In the genomic region with DNA sequence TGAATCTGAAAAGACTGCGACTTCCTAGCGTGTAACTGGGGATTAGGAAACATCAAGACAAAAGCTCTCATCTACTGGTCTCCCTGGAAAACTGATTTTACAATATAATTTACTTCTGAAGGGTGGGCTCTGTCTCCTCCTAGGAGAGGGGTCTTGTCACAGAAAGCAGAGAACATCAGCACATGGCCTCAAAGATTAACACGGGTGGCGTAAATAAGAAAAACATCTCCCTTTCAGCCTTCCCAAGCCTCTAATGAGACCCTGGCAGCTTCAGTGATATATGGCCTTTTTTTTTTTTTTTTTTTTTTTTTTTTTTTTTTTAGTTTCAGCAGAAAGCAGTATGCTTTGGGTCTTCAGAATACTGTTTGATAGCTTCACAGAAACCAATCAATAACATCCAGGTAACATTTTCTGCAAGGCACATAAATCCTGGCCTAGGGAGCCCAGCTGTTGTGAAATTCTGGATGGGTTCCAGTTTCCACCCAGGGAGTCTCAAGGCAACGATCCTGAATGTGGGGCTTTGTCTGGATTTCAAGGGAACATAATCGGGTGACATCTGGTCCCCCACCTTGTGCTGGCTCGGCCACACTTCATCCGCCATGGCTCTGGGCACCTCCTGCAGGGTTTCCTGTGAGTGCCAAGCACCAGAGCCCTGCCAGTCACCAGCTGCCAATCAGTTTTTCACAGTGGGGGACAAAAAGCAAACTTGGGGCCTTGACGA, we compare ENCODE assay signal across 9 mouse cellular contexts.
DNase-seq lines count a peak whose midpoint lies in the region; ATAC-seq lines count a peak whose summit lies in the region.
"Had no signal": no experiment of that assay in that cellular context is flagged by ENCODE, and none has a peak within 500 bp of the region (broad histone marks: within the 10 kb centered on the region; RNA-seq: fewer than 3 reads in every experiment).

No protein-coding gene starts in this region.

- H3K36me3 ChIP-seq in embryonic facial prominence, embryonic 15.5 days: no peaks in the 10 kb centered on the region
- H3K36me3 ChIP-seq in hindbrain, embryonic 14.5 days (replicated peaks; ENCODE audit: control insufficient read depth, insufficient read depth): no peaks in the 10 kb centered on the region
- H3K36me3 ChIP-seq in midbrain, embryonic 13.5 days: 0 out of 2 replicates have a peak, but pooled peaks cover 2% of the 10 kb centered on the region

- H3K4me1 ChIP-seq in embryonic facial prominence, embryonic 15.5 days: peaks cover 33% of the 10 kb centered on the region
- H3K4me1 ChIP-seq in hindbrain, embryonic 14.5 days (replicated peaks; ENCODE audit: control insufficient read depth, insufficient read depth, low read length): peaks cover 36% of the 10 kb centered on the region
- H3K4me1 ChIP-seq in midbrain, embryonic 13.5 days (replicated peaks): peaks cover 26% of the 10 kb centered on the region

- DNase-seq in kidney, adult 9 months: peak; percentile 6
- no peak for DNase-seq in kidney, adult 8-10 months
- peak; percentile 32 for DNase-seq in brain, embryonic 18.5 days (ENCODE audit: low read depth, low spot score)
- peak; percentile 73 for DNase-seq in hindbrain, embryonic 14.5 days (ENCODE audit: low spot score)
- DNase-seq in urinary bladder, postnatal 10 days (ENCODE audit: low spot score): no peak

- H3K27me3 ChIP-seq in embryonic facial prominence, embryonic 15.5 days: no peaks in the 10 kb centered on the region
- H3K27me3 ChIP-seq in hindbrain, embryonic 14.5 days (ENCODE audit: control insufficient read depth, insufficient read depth, low read length): no peaks in the 10 kb centered on the region
- H3K27me3 ChIP-seq in midbrain, embryonic 13.5 days: no peaks in the 10 kb centered on the region
- H3K27me3 ChIP-seq: megakaryocyte, embryonic 14.5 days had no signal

- H3K4me2 ChIP-seq in embryonic facial prominence, embryonic 15.5 days (replicated peaks): no peak overlapping the region
- H3K4me2 ChIP-seq in hindbrain, embryonic 14.5 days (replicated peaks): 0 out of 2 replicates have a peak overlapping the region, but pooled peaks have one; percentile 21
- peak overlapping the region; percentile 23 for H3K4me2 ChIP-seq in midbrain, embryonic 13.5 days (replicated peaks)

- H3K27ac ChIP-seq in embryonic facial prominence, embryonic 15.5 days (replicated peaks): peak overlapping the region; percentile 68; the same call in 1 of the 2 replicates
- H3K27ac ChIP-seq in hindbrain, embryonic 14.5 days: peak overlapping the region; percentile 52
- H3K27ac ChIP-seq in midbrain, embryonic 13.5 days: peak overlapping the region; percentile 73

- H3K9ac ChIP-seq in embryonic facial prominence, embryonic 15.5 days: no peak overlapping the region
- no peak overlapping the region; the same call in 1 of the 2 replicates for H3K9ac ChIP-seq in hindbrain, embryonic 14.5 days
- H3K9ac ChIP-seq in midbrain, embryonic 13.5 days (replicated peaks): no peak overlapping the region

- WGBS in embryonic facial prominence, embryonic 15.5 days: 30% methylated on average over 9 of the region's 9 CpGs
- 13% methylated on average over 9 of the region's 9 CpGs for WGBS in hindbrain, embryonic 14.5 days
- WGBS in midbrain, embryonic 13.5 days: 16% methylated on average over 9 of the region's 9 CpGs

- H3K4me3 ChIP-seq in embryonic facial prominence, embryonic 15.5 days (replicated peaks): no peak overlapping the region
- no peak overlapping the region for H3K4me3 ChIP-seq in hindbrain, embryonic 14.5 days (replicated peaks; ENCODE audit: low read length)
- H3K4me3 ChIP-seq in midbrain, embryonic 13.5 days (replicated peaks): no peak overlapping the region
- H3K4me3 ChIP-seq: megakaryocyte, embryonic 14.5 days had no signal

- no peak for ATAC-seq in embryonic facial prominence, embryonic 15.5 days (ENCODE audit: insufficient number of reproducible peaks, low FRiP score, low TSS enrichment, low read depth)
- peak; percentile 84; the same call in 1 of the 2 replicates for ATAC-seq in hindbrain, embryonic 14.5 days (ENCODE audit: low FRiP score)
- peak; percentile 90 for ATAC-seq in midbrain, embryonic 13.5 days
- ATAC-seq in megakaryocyte, adult 5-6 weeks (ENCODE audit: poor library complexity, severe bottlenecking): no peak

- H3K9me3 ChIP-seq in embryonic facial prominence, embryonic 15.5 days (replicated peaks): no peaks in the 10 kb centered on the region
- H3K9me3 ChIP-seq in hindbrain, embryonic 14.5 days (ENCODE audit: control insufficient read depth, low read length): no peaks in the 10 kb centered on the region
- no peaks in the 10 kb centered on the region for H3K9me3 ChIP-seq in midbrain, embryonic 13.5 days

Comparison
In these comparisons a context has a peak if more than half of its experiments do, and no peak if none do; other contexts are left out.
1. DNase-seq: peak in kidney, adult 9 months (single experiment), brain, embryonic 18.5 days (single experiment) and hindbrain, embryonic 14.5 days (single experiment); none in kidney, adult 8-10 months (0 of 2) and urinary bladder, postnatal 10 days (single experiment).
2. ATAC-seq: peak in hindbrain, embryonic 14.5 days (single experiment) and midbrain, embryonic 13.5 days (single experiment); none in embryonic facial prominence, embryonic 15.5 days (single experiment) and megakaryocyte, adult 5-6 weeks (single experiment).
3. Peak in every context shown above with its lines, with median percentiles within 50 percentile points of each other: H3K27ac ChIP-seq.